Mouse (Mus musculus) olfactory bulb, adult 2 months (tissue): ENCODE measurements around the gene Saxo1.

Experiments
- CTCF ChIP-seq: fragments of 200-500 bp; IDR thresholded peaks from 2 replicates; pipeline ENCODE4 v1.5.1; 2012; ENCODE audit warnings: low read depth, mild to moderate bottlenecking, low read length, moderate library complexity; ENCODE audit not compliant: insufficient read depth
- POLR2A ChIP-seq: fragments of 200-500 bp; IDR thresholded peaks from 2 replicates; pipeline ENCODE4 v1.6.1; 2012; ENCODE audit warnings: mild to moderate bottlenecking, low read depth, low read length, moderate library complexity; ENCODE audit not compliant: insufficient read depth

DNA sequence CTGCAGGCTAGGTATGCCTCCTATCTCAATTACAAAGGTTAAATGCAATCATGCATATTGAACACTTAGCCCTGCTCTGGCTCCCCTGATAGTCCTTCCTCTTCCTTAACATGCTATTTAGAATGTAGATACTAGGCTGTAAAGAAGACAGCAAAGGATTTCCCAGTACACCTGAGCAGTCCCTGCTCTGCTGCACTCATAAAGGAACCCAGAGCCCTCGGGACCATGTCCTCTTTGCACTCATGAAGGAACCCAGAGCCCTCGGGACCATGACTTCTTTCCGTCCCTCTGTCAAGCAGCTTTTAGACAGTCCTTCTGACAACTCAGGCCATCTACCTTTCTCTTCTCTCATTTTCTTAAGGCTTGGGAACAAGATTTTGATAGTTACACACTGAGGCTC, 22.5 kb upstream of the Saxo1 start:
- TF ChIP-seq POLR2A = no peak
- no peak for TF ChIP-seq CTCF
